In the genomic region with DNA sequence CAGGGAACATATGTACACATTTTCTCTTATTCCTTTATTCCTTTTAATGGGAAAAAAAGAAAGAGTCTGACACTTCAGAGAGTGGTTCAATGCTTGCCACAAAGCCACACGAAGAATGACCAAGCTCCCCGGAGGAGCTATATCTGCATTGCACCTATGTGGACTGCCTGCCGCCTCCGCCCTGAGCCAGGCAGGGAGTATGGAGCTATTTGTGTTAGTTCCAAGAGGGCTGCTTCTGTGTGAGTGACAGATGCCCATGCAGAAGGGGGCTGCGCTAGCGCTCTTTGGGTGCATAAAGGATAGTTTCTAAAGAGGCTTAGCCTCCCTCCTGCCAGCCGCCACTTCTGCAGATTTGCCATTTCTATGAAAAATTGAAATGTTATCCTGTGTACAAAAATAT, we compare ENCODE assay signal across 26 mouse cellular contexts.
DNase-seq lines count a peak whose midpoint lies in the region; ATAC-seq and TF ChIP-seq lines count a peak whose summit lies in the region.
"Had no signal": no experiment of that assay in that cellular context is flagged by ENCODE, and none has a peak within 500 bp of the region (broad histone marks: within the 10 kb centered on the region; RNA-seq: fewer than 3 reads in every experiment).

No protein-coding gene starts in this region.

- no peaks in the 10 kb centered on the region for H3K9me3 ChIP-seq in forebrain, embryonic 16.5 days (ENCODE audit: control insufficient read depth, low read length)
- no peaks in the 10 kb centered on the region for H3K9me3 ChIP-seq in forebrain, embryonic 12.5 days
- H3K9me3 ChIP-seq in E14TG2a.4 (ENCODE audit: low read length), result no peaks in the 10 kb centered on the region
- H3K9me3 ChIP-seq: forebrain, embryonic 15.5 days; heart, embryonic 15.5 days; liver, embryonic 13.5 days; lung, embryonic 15.5 days; midbrain, embryonic 13.5 days had no signal

- no peak overlapping the region for H3K27ac ChIP-seq in forebrain, embryonic 16.5 days (ENCODE audit: low read length)
- H3K27ac ChIP-seq in forebrain, embryonic 12.5 days, result no peak overlapping the region
- H3K27ac ChIP-seq: forebrain, embryonic 15.5 days; heart, embryonic 15.5 days; hindbrain, postnatal 0 days; layer of hippocampus, adult 2 months; liver, embryonic 13.5 days; lung, embryonic 15.5 days; midbrain, embryonic 13.5 days; stomach, postnatal 0 days had no signal

- H3K27me3 ChIP-seq in forebrain, embryonic 16.5 days (replicated peaks; ENCODE audit: control insufficient read depth, insufficient read depth, low read length), result no peaks in the 10 kb centered on the region
- no peaks in the 10 kb centered on the region for H3K27me3 ChIP-seq in forebrain, embryonic 12.5 days
- H3K27me3 ChIP-seq in E14TG2a.4 (ENCODE audit: insufficient read depth, low read length), result no peaks in the 10 kb centered on the region
- H3K27me3 ChIP-seq: forebrain, embryonic 15.5 days; heart, embryonic 15.5 days; liver, embryonic 13.5 days; lung, embryonic 15.5 days; megakaryocyte, embryonic 14.5 days; midbrain, embryonic 13.5 days had no signal

- H3K4me2 ChIP-seq in forebrain, embryonic 16.5 days (ENCODE audit: low read length), result no peak overlapping the region
- no peak overlapping the region for H3K4me2 ChIP-seq in forebrain, embryonic 12.5 days
- H3K4me2 ChIP-seq: forebrain, embryonic 15.5 days; heart, embryonic 15.5 days; liver, embryonic 13.5 days; lung, embryonic 15.5 days; midbrain, embryonic 13.5 days had no signal

- WGBS in forebrain, embryonic 16.5 days, result 64% methylated on average over 7 of the region's 7 CpGs
- 83% methylated on average over 7 of the region's 7 CpGs for WGBS in forebrain, embryonic 12.5 days

- peaks cover 16% of the 10 kb centered on the region for H3K4me1 ChIP-seq in forebrain, embryonic 16.5 days (replicated peaks; ENCODE audit: control insufficient read depth, insufficient read depth, low read length)
- H3K4me1 ChIP-seq in forebrain, embryonic 12.5 days, result peaks cover 4% of the 10 kb centered on the region; the same call in 1 of the 2 replicates
- H3K4me1 ChIP-seq in E14TG2a.4 (replicated peaks; ENCODE audit: low read depth, low read length), result peaks cover 22% of the 10 kb centered on the region
- H3K4me1 ChIP-seq: heart, embryonic 15.5 days; liver, embryonic 13.5 days; megakaryocyte, embryonic 14.5 days; midbrain, embryonic 13.5 days had no signal

- H3K9ac ChIP-seq in forebrain, embryonic 16.5 days (replicated peaks; ENCODE audit: low read depth, low read length), result no peak overlapping the region
- no peak overlapping the region for H3K9ac ChIP-seq in forebrain, embryonic 12.5 days
- H3K9ac ChIP-seq: forebrain, embryonic 15.5 days; heart, embryonic 15.5 days; liver, embryonic 13.5 days; lung, embryonic 15.5 days; midbrain, embryonic 13.5 days had no signal

- no peak overlapping the region for H3K4me3 ChIP-seq in forebrain, embryonic 16.5 days (replicated peaks; ENCODE audit: low read length)
- no peak overlapping the region for H3K4me3 ChIP-seq in forebrain, embryonic 12.5 days (replicated peaks)
- H3K4me3 ChIP-seq in E14TG2a.4 (replicated peaks; ENCODE audit: low read length), result peak overlapping the region; percentile 51
- H3K4me3 ChIP-seq: forebrain, embryonic 15.5 days; heart, embryonic 15.5 days; layer of hippocampus, adult 2 months; liver, embryonic 13.5 days; lung, embryonic 15.5 days; megakaryocyte, embryonic 14.5 days; midbrain, embryonic 13.5 days had no signal

- 0 out of 2 replicates have a peak, but pooled peaks have one; percentile 33 for ATAC-seq in forebrain, embryonic 16.5 days
- ATAC-seq in forebrain, embryonic 12.5 days (ENCODE audit: low FRiP score), result no peak
- ATAC-seq: forebrain, embryonic 15.5 days; hindbrain, postnatal 0 days; intestine, embryonic 16.5 days; midbrain, embryonic 13.5 days had no signal

- no peak for TF ChIP-seq CTCF in E14TG2a.4 (conservative IDR thresholded peaks at IDR 0.05; ENCODE audit: low read length)

- H3K36me3 ChIP-seq in forebrain, embryonic 16.5 days (ENCODE audit: control insufficient read depth, insufficient read depth), result no peaks in the 10 kb centered on the region
- no peaks in the 10 kb centered on the region for H3K36me3 ChIP-seq in forebrain, embryonic 12.5 days (replicated peaks)
- no peaks in the 10 kb centered on the region for H3K36me3 ChIP-seq in E14TG2a.4 (ENCODE audit: insufficient read depth, low read length)
- H3K36me3 ChIP-seq: forebrain, embryonic 15.5 days; heart, embryonic 15.5 days; liver, embryonic 13.5 days; lung, embryonic 15.5 days; midbrain, embryonic 13.5 days had no signal

- DNase-seq in layer of hippocampus, postnatal 10 days (ENCODE audit: low spot score in 2 of 2), result peak; percentile 16 to 19
- DNase-seq in layer of hippocampus, adult 11-12 months (ENCODE audit: low spot score), result no peak
- peak; percentile 16 to 44 for DNase-seq in layer of hippocampus, postnatal 14 days (ENCODE audit: low spot score in 2 of 2)
- no peak for DNase-seq in spleen, postnatal 36 days (ENCODE audit: low spot score in 2 of 2)
- DNase-seq: adrenal gland, postnatal 25 days; cerebellum, adult 11 months; cerebellum, postnatal 14 days; heart, postnatal 36 days; kidney, adult 9 months; kidney, postnatal 14 days; liver, embryonic 13.5 days; lung, postnatal 36 days; thymus, adult 2 months; thymus, postnatal 4 days had no signal

Comparison
In these comparisons a context has a peak if more than half of its experiments do, and no peak if none do; other contexts are left out.
1. DNase-seq: peak in layer of hippocampus, postnatal 10 days (2 of 2) and layer of hippocampus, postnatal 14 days (2 of 2); none in layer of hippocampus, adult 11-12 months (single experiment) and spleen, postnatal 36 days (0 of 2).